Mouse (Mus musculus) heart, embryonic 11.5 days (tissue): Measurements from ENCODE around the gene Rasl11b. TPM values are rescaled to one million over a fixed set of nuclear protein-coding genes. Genes with fewer than 3 reads are reported as not detected.

ENCODE experiments used
- ATAC-seq: fragments of 200-750 bp; cut with Nextera tagmentation; replicated peaks from 2 replicates; pipeline ENCODE4 v1.8.0; 2017; ENCODE audit warnings: moderate library complexity; ENCODE audit not compliant: insufficient number of reproducible peaks, low FRiP score, low TSS enrichment
- H3K27ac ChIP-seq: fragments of 300-500 bp; sonication (generic); 2 replicates; pipeline ENCODE4 v1.5.1; 2014; ENCODE audit warnings: mild to moderate bottlenecking, low read depth, low read length
- H3K27me3 ChIP-seq: fragments of 300-500 bp; sonication (generic); 2 replicates; pipeline ENCODE4 v1.6.1; 2014; ENCODE audit warnings: mild to moderate bottlenecking, low read length, mixed read lengths; ENCODE audit not compliant: control insufficient read depth, insufficient read depth
- H3K36me3 ChIP-seq: fragments of 300-500 bp; sonication (generic); 2 replicates; pipeline ENCODE4 v1.6.1; 2014; ENCODE audit warnings: mild to moderate bottlenecking, low read length, moderate library complexity, mixed read lengths; ENCODE audit not compliant: control insufficient read depth, insufficient read depth
- H3K4me1 ChIP-seq: fragments of 300-500 bp; sonication (generic); 2 replicates; pipeline ENCODE4 v1.6.1; 2014; ENCODE audit warnings: low read length; ENCODE audit not compliant: control insufficient read depth, insufficient read depth
- H3K4me2 ChIP-seq: fragments of 300-500 bp; sonication (generic); 2 replicates; pipeline ENCODE4 v1.6.1; 2014; ENCODE audit warnings: mild to moderate bottlenecking, moderate library complexity
- H3K4me3 ChIP-seq: fragments of 300-500 bp; sonication (generic); 2 replicates; pipeline ENCODE4 v1.5.1; 2014; ENCODE audit warnings: low read depth, low read length
- H3K9ac ChIP-seq: fragments of 300-500 bp; sonication (generic); 2 replicates; pipeline ENCODE4 v1.6.1; 2014; ENCODE audit warnings: mild to moderate bottlenecking, low read depth, low read length, moderate library complexity
- H3K9me3 ChIP-seq: fragments of 300-500 bp; sonication (generic); replicated peaks from 2 replicates; pipeline ENCODE4 v1.6.1; 2016; ENCODE audit warnings: low read length; ENCODE audit not compliant: control insufficient read depth
- WGBS: fragments of 180-500 bp; shearing (Covaris S2); extraction: QIAGEN DNeasy Blood & Tissue Kit; methylation state at CpG from one replicate; pipeline ENCODE4 v1.1.7; 2014; ENCODE audit not compliant: insufficient replicate concordance; 5-methylcytosine and 5-hydroxymethylcytosine counted together
- polyA plus RNA-seq: library from polyadenylated mRNA; unstranded; fragments of >200 nt; fragmentation: Nextera tagmentation; extraction: Ambion mirVana; gene quantifications from 2 replicates; pipeline ENCODE4 v1.2.1, GENCODE M21; 2014

Gene Rasl11b
- 75.9 and 87.0 TPM in 2 replicates for polyA plus RNA-seq

DNA sequence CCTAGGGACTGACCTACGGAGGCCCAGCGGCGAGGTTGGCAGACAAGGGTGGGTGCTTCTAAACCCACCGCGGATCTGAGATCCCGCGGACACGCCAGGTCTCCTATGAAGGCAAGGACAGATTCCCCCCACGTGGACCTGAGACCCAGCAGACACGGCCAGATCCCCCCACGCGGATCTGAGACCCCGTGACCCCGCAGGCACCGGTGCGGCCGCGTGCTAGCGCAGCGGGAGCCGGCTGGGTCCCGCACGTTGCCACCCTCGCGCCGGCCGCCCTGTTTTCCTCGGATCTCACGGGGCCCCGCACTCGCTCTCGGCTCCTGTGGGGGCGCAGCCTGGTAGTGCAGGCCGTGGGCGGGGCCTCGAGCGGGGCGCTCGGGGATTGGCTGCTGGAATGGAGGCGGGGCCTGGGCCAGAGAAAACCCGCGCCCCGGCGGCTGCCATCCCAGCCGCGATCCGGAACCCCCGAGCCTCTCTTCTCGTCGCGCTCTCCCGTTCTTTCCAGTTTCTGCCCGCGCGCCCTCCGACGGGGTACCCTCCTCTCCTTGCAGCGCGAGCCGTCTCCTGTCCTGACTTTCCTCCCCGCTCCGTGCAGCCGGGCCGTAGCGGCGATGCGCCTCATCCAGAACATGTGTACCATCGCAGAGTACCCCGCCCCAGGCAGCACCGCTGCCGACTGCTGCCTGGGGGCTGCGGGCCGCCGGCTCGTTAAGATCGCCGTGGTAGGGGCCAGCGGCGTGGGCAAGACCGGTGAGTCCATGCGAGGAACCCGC, at the start of gene Rasl11b:
Gene Rasl11b (plus strand): TSS at position 446 of the 773 bp plus-strand sequence.
- Histone ChIP-seq H3K4me2 (peak within 1 kb of the TSS; percentile 94), H3K4me3 (peak within 1 kb of the TSS; percentile 83), H3K27me3 (no peaks in the 10 kb centered on the region), H3K9ac (peak within 1 kb of the TSS; percentile 99), H3K4me1 (peaks cover 45% of the 10 kb centered on the region), H3K36me3 (peaks cover 13% of the 10 kb centered on the region), H3K27ac (peak within 1 kb of the TSS; percentile 80), H3K9me3 (no peaks in the 10 kb centered on the region)
- under 1% methylated on average over 81 of the region's 82 CpGs for WGBS
- peak; percentile 95 for ATAC-seq

DNA sequence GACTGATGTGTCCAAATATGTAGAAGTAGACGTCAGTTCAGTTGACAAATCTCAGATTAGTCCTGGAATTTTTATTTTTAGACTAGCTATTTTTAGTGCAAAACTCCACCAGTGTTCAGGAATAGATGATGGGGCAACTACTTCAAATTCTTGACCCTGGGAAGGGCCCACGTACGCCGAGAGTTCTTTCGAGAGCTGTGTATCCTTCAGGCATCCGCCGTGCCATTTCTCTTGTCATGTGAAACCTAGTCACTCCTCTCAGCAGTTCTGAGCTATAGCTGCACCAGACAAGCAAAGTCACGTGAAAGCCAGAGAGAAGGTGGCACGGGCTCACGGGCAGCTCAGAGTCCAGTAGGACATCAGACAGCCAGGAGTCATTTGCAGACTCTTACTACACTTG, 47.5 kb upstream of the Rasl11b start:
- 33% methylated on average over 10 of the region's 10 CpGs for WGBS
- ATAC-seq = peak; percentile 50
- Histone ChIP-seq H3K36me3 (no peaks in the 10 kb centered on the region), H3K4me2 (peak overlapping the region; percentile 39), H3K27me3 (no peaks in the 10 kb centered on the region), H3K4me3 (no peak overlapping the region), H3K9ac (peak overlapping the region; percentile 64; the same call in 1 of the 2 replicates), H3K9me3 (no peaks in the 10 kb centered on the region), H3K27ac (peak overlapping the region; percentile 94), H3K4me1 (peaks cover 47% of the 10 kb centered on the region)

DNA sequence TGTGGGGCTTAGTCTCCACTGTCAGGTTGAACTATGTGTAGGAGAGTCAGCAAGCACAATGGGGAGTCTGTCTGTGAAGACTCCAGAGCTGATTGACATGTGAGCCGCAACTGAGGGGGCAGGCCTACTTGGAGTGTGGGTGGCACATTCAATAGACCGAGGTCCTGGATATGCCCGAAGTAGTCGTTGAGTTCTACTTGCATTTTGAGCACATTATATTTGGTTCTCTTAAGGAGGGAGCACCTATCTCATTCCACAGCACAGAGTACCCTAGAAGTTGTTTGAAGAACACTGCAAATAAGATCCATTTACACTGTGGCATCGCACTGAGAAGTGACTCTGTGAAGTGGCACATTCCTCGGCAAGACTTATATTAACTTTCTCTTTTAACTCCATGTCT, 45.1 kb upstream of the Rasl11b start:
- no peak overlapping the region for H3K4me3 ChIP-seq
- no peaks in the 10 kb centered on the region for H3K36me3 ChIP-seq
- H3K27ac ChIP-seq = no peak overlapping the region
- peaks cover 36% of the 10 kb centered on the region for H3K4me1 ChIP-seq
- H3K9me3 ChIP-seq = no peaks in the 10 kb centered on the region
- no peaks in the 10 kb centered on the region for H3K27me3 ChIP-seq
- no peak for ATAC-seq
- H3K4me2 ChIP-seq = no peak overlapping the region
- no peak overlapping the region for H3K9ac ChIP-seq
- WGBS = 75% methylated on average over 6 of the region's 6 CpGs

DNA sequence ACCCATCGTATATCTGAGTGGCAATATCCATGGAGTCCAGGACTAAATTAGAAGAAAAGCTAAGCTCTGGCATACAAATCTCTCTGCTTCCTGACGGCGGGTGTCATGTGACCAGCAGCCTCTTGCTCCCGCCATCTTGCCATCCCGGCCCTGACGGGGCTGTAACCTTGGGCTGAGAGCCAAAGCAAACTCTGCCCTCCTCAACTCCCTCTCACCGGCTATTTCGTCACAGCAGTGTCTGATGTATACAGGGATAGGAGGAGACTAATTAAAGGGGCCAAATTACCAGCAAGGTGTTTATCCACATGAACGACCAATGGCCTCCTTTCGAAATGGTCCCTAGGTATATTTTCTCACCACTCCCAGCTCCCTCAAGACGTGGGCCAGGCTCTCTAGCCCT, 43.3 kb upstream of the Rasl11b start:
- no peak overlapping the region for H3K4me3 ChIP-seq
- ATAC-seq = no peak
- H3K4me1 ChIP-seq = peaks cover 35% of the 10 kb centered on the region
- no peaks in the 10 kb centered on the region for H3K36me3 ChIP-seq
- no peaks in the 10 kb centered on the region for H3K27me3 ChIP-seq
- WGBS = 80% methylated on average over 11 of the region's 11 CpGs
- H3K9ac ChIP-seq = no peak overlapping the region
- H3K9me3 ChIP-seq = no peaks in the 10 kb centered on the region
- H3K4me2 ChIP-seq = no peak overlapping the region
- H3K27ac ChIP-seq = no peak overlapping the region

DNA sequence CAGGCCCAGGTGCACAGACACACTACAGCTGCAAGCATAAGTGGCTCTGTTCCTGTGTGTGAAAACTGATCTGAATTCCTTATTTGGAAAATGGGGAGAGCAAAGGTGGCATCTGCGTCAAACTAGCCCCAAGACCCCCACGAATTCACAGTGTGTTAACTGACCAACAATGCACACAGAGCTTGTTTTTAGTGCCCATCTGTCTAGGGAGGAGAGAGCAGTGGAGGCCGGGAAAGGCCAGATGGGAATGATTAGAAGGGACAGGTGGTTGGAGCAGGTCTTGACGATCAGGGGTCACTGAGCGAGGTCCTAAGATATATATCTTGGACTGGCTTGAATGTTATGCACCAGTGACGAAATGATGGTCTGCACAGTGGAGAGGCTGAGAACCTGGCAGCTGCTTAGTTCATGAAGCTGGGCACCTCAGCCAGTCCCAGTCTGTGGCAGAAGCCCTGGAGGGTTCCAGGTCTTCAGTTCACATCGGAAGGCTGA, 39.2 kb upstream of the Rasl11b start:
- Histone ChIP-seq H3K9me3 (no peaks in the 10 kb centered on the region), H3K4me2 (no peak overlapping the region), H3K27ac (no peak overlapping the region), H3K9ac (no peak overlapping the region), H3K36me3 (no peaks in the 10 kb centered on the region), H3K27me3 (no peaks in the 10 kb centered on the region), H3K4me1 (peaks cover 21% of the 10 kb centered on the region), H3K4me3 (no peak overlapping the region)
- no peak for ATAC-seq
- WGBS = 58% methylated on average over 7 of the region's 7 CpGs

DNA sequence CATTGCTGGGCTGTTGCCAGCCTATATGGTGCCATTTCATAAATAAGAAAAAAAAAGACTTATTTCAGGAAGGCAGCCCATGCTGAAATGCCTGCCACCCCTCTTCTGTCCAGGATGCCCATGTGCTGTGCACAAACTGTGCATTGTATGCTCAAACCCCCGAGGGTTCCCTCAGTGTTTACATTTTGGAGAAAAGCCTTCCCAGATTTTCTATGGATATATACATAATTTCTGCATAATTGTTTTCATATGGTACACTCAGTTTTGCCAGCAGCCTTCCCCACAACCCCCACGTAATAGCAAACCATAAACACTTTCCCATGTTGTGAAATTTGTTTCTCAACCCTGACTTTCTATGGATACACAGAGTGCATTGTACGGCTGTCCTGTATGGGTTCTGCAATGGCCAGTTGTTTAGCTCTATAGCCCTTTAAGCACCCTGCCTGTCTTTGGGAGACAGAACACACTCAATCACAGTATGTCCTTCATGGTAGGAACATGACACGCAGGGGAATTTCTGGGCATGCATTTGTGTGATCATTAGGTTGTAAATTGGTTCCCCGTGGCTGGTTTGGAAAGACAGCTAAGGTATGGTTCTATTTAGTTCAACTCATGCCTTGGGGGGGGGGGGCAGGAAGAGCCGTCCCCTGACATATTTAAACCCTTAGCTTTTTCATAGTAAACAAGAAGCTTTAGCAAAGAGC, 36.0 kb upstream of the Rasl11b start:
- no peaks in the 10 kb centered on the region for H3K36me3 ChIP-seq
- peaks cover 46% of the 10 kb centered on the region for H3K4me1 ChIP-seq
- WGBS = 84% methylated on average over 6 of the region's 6 CpGs
- no peaks in the 10 kb centered on the region for H3K9me3 ChIP-seq
- peak overlapping the region; percentile 75; the same call in 1 of the 2 replicates for H3K27ac ChIP-seq
- H3K27me3 ChIP-seq = no peaks in the 10 kb centered on the region
- ATAC-seq = no peak
- H3K9ac ChIP-seq = no peak overlapping the region
- H3K4me2 ChIP-seq = no peak overlapping the region
- H3K4me3 ChIP-seq = no peak overlapping the region

DNA sequence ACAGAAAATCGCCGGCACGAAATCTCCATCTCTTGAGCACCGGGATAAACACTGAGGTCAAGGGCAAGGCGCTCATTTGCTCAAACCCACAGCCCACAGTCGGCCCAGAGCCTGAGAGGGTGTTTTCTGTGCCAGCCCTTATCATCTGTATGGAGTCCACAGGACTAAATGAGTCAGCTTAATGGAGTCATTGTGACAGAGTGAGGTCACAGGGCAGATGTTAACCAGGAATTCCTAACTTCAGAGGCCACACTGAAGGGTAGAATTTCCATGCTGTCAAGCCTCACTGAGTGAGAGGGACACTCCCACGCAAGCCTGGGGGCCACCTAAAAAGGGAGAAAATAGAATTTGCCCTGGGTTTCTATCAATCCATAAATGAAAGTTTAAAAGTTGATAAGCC, 35.2 kb upstream of the Rasl11b start:
- 25% methylated on average over 7 of the region's 7 CpGs for WGBS
- H3K27me3 ChIP-seq = no peaks in the 10 kb centered on the region
- H3K9ac ChIP-seq = no peak overlapping the region
- H3K4me3 ChIP-seq = no peak overlapping the region
- peak overlapping the region; percentile 75 for H3K27ac ChIP-seq
- peak; percentile 55; the same call in 1 of the 2 replicates for ATAC-seq
- H3K36me3 ChIP-seq = no peaks in the 10 kb centered on the region
- no peaks in the 10 kb centered on the region for H3K9me3 ChIP-seq
- H3K4me2 ChIP-seq = no peak overlapping the region
- peaks cover 49% of the 10 kb centered on the region for H3K4me1 ChIP-seq

DNA sequence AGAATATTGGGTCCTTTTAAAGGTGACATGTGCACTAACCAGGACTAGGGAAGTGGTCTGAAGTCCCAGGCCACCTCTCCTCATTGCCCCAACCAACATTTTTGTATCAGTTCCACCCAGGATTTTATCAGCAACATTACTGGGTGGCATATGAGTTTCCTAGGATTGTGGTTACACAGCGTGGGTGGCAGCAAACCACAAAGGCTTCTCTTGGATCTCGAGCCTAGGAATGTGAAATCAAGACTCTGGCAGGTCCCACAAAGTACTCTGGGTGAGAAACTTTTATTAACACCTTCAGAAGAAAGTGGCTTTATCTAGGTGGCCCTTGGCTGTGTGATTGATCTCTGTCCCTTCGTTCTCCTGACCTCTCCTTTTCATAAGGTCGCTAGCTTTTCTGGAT, 34.7 kb upstream of the Rasl11b start:
- no peak overlapping the region for H3K4me2 ChIP-seq
- H3K4me3 ChIP-seq = no peak overlapping the region
- ATAC-seq = no peak
- H3K27ac ChIP-seq = peak overlapping the region; percentile 75
- 37% methylated on average over 4 of the region's 4 CpGs for WGBS
- H3K36me3 ChIP-seq = no peaks in the 10 kb centered on the region
- H3K4me1 ChIP-seq = peaks cover 49% of the 10 kb centered on the region
- no peaks in the 10 kb centered on the region for H3K9me3 ChIP-seq
- H3K9ac ChIP-seq = no peak overlapping the region
- H3K27me3 ChIP-seq = no peaks in the 10 kb centered on the region
